Mouse (Mus musculus) left cerebral cortex, postnatal 14 days (tissue): Measurements from ENCODE around the gene Nepn. TPM values are rescaled to one million over a fixed set of nuclear protein-coding genes. Genes with fewer than 3 reads are reported as not detected.

ENCODE experiments used
- DNase-seq, 2 experiments: peaks; one replicate each; pipeline ENCODE4 v3.0.0; 2021 to 2022; ENCODE audit warnings: low spot score in 2 of 2, mixed read lengths in 1 of 2
- intact Hi-C: fragments of 180-260 bp; cut with DNase I; formaldehyde crosslinking; loops from one replicate; pipeline ENCODE4 v1.15.1; 2025
- total RNA-seq, 2 experiments: library from RNA; stranded (reverse); gene quantifications; 2 replicates each; pipeline ENCODE4 v1.2.3; 2021

Gene Nepn
- total RNA-seq, 2 experiments from 2014 or later = not detected

DNA sequence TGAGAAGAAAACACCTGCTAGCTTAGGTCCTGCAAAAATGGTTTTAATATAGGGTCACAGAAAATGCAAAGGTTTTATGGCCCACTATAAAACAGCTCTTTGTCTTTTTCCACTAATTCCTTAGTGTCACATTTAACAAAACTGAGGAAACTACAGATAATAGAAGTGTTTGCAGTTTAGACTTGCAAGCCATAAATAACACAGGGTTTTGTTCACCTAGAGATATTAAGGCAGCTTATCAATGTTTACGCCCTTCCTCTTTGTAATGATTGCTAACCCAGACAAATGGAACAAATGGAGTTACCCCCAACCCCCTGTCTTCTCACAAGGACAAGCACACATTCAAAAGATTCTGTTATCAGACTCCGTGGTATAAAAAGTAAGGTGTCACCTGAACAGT is 2.4 kb downstream of the Nepn start:
- intact Hi-C loops = no loop called here
- DNase-seq = no peak

DNA sequence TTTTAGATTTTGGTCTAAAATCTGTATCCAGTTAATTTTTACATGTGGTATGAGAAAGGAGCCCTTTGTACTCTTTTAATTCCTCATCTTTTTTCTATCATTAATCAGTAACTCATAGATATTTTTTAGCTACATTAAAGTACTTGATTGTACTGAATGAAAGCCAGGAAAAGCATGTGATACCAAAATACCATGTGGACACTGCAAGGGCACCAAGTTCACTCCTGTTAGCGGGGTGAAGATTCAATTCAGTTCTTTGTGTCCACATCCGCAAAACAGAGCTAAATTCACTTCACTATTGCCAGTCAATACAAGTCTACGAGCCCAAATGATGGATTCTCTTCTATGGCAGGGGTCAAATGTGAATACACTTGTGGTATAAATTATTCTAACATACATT is 7.9 kb downstream of the Nepn start:
- DNase-seq = no peak
- intact Hi-C loops = no loop called here

- intact Hi-C loops = no loop called here
These were observed 9.9 kb downstream of the Nepn start for GRCm38 (mm10) chr10:52398715-52399114.

GRCm38 (mm10) chr10:52399722-52400121 is 10.9 kb downstream of the Nepn start:
- DNase-seq = no peak
- intact Hi-C loops = no loop called here

More at GRCm38 (mm10) chr10:52398715-52399114, 9.9 kb downstream of the Nepn start:
- no peak for DNase-seq

- intact Hi-C loops = no loop called here
- no peak for DNase-seq
These were observed 16.4 kb downstream of the Nepn start for GRCm38 (mm10) chr10:52405160-52405559.

GRCm38 (mm10) chr10:52407526-52407925 is 18.8 kb downstream of the Nepn start:
- intact Hi-C loops = no loop called here
- no peak for DNase-seq

DNA sequence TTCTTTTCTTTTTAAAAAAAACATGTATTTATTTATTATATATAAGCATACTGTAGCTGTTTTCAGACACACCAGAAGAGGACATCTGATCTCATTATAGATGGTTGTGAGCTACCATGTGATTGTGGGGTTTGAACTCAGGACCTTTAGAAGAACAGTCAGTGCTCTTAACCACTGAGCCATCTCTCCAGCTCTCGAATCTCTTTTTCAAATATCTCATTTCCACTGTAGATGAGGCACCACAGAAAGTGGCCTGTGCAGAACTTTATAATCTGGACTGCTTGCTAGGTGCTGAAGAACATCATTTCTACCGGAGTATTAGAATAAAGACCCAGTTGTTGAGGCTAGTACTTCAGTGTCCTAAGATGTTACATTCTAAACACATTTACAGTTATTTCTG is 26.2 kb downstream of the Nepn start:
- no peak for DNase-seq
- intact Hi-C loops = loop anchor here (5.0 to 10.0 kb wide), 2 partner anchors 277 to 930 kb away; partner anchors contain the start of gene Slc35f1

GRCm38 (mm10) chr10:52416458-52416857 is 27.7 kb downstream of the Nepn start:
- no peak for DNase-seq
- intact Hi-C loops = loop anchor here (5.0 to 10.0 kb wide), 2 partner anchors 276 to 928 kb away; partner anchors contain the start of gene Slc35f1

DNA sequence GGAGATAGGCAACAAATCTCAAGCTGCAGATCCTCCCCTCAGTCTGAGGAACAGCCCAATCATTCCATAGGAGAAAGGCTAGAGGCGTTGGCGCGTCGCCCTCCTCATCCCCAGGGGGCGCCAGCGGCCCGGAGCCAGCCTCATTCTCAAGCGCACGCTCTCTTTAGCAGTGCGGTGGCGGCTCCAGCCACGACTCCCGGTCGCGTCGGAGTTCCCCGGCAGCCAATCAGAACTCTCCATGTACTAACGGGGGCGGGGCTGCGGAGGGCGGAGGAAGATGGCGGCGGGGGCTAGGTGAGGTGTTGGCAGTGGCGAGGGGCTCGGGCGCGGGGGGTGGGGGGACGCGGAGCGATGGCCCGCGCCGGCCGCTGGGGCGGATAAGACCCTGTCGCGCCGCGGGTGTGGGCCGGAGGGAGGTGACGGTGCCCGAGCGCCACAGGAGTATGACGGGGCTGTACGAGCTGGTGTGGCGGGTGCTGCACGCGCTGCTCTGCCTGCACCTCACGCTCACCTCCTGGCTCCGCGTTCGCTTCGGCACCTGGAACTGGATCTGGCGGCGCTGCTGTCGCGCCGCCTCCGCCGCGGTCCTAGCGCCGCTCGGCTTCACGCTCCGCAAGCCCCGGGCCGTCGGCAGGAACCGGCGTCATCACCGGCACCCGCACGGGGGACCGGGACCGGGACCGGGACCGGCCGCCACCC is 28.7 kb downstream of the Nepn start, which contains the start of gene Nus1:
Gene Nus1 (plus strand): TSS at position 249 of the 699 bp plus-strand sequence.
- DNase-seq = peak; percentile 98 to 99
- intact Hi-C loops = loop anchor here (5.0 to 10.0 kb wide), 2 partner anchors 275 to 927 kb away; partner anchors contain the start of gene Slc35f1

DNA sequence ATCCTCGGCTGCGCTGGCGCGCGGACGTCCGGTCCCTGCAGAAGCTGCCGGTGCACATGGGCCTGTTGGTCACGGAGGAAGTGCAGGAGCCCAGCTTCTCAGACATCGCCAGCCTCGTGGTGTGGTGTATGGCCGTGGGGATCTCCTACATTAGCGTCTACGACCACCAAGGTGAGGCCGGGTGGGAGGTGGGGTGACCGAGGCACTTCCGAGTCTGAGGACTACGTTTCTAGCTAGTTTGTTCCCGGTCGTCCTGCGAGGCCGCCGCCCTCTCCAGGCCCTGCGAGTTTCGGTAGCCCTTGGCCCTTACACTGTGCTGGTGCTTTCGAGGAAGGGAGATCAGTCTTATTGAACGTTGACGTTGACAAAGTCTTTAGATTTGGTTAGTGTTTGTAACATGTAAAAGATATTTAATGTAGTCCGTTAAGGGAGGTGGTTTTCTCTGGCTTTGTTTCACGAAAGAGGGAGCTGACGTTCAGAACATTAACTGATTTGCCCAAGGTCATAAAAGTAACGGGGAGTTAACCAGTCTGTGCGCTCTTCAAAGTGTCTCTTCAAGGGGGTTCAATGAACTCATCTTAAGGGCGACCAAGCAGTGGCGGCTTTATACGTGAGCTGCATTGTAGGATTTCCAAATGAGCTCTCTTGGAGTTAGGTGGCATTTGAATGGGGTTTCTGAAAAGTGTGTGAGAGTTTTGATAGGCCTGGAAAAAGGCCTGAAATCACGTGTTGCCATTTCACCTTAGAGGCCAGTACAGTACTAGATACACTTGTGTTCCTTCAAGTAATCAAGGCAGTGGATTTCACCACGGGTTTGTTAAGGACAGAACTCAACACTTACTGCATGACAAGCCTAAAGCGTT is 29.5 kb downstream of the Nepn start:
- DNase-seq = no peak

DNA sequence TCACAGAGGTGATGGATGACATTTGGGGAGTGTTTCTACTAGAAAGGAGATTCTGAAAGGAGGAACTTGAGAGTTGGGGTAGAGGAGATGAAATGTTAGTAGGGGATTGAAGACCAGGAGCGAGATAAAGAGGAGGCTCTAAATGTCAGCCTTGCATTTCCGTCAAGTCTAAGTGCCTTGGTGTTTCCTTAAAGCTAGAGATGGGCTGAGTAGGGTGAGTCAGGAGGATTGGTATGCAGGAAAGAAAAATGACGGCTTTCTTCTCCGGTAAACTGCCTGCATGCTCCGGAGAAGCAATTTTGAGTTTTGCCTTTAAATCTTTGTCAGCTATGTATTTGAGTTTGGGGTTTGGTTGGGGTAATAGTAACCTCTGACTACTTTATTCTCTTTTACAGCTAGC is 30.2 kb downstream of the Nepn start:
- intact Hi-C loops = loop anchor here (5.0 to 10.0 kb wide), 2 partner anchors 273 to 926 kb away; partner anchors contain the start of gene Slc35f1
- no peak for DNase-seq

More for the DNA sequence above, 29.5 kb downstream of the Nepn start:
- intact Hi-C loops = loop anchor here (5.0 to 10.0 kb wide), 2 partner anchors 274 to 927 kb away; partner anchors contain the start of gene Slc35f1

- intact Hi-C loops = loop anchor here (5.0 to 10.0 kb wide), 2 partner anchors 273 to 925 kb away; partner anchors contain the start of gene Slc35f1
These were observed 30.6 kb downstream of the Nepn start for GRCm38 (mm10) chr10:52419402-52419801.

GRCm38 (mm10) chr10:52420526-52420925 is 31.8 kb downstream of the Nepn start:
- intact Hi-C loops = loop anchor here (10.0 kb wide), 1 partner anchor 114 kb away; no protein-coding TSS in a partner anchor
- no peak for DNase-seq

More at GRCm38 (mm10) chr10:52419402-52419801, 30.6 kb downstream of the Nepn start:
- DNase-seq = no peak

GRCm38 (mm10) chr10:52421716-52422115 is 32.9 kb downstream of the Nepn start:
- no peak for DNase-seq
- intact Hi-C loops = loop anchor here (10.0 kb wide), 1 partner anchor 113 kb away; no protein-coding TSS in a partner anchor

DNA sequence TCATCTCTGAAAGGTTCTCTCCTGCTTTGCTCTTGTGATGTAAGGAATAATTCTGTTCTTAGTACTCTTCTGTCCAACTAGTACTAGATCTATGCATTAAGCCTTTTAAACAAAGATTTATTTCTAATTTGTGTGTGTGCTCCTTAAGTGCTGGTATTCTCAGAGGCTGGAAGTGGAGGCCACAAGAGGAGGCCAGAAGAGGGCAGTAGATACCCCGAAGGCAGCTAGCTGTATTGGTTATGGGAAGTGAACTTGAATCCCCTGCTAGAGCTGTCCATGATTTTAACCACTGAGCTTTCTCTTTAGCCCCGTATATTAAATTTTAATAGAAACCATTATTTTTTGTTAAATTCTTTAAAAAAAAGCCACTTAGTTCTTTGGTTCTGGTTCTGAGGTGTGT is 34.3 kb downstream of the Nepn start:
- no peak for DNase-seq
- intact Hi-C loops = loop anchor here (10.0 kb wide), 1 partner anchor 112 kb away; no protein-coding TSS in a partner anchor

DNA sequence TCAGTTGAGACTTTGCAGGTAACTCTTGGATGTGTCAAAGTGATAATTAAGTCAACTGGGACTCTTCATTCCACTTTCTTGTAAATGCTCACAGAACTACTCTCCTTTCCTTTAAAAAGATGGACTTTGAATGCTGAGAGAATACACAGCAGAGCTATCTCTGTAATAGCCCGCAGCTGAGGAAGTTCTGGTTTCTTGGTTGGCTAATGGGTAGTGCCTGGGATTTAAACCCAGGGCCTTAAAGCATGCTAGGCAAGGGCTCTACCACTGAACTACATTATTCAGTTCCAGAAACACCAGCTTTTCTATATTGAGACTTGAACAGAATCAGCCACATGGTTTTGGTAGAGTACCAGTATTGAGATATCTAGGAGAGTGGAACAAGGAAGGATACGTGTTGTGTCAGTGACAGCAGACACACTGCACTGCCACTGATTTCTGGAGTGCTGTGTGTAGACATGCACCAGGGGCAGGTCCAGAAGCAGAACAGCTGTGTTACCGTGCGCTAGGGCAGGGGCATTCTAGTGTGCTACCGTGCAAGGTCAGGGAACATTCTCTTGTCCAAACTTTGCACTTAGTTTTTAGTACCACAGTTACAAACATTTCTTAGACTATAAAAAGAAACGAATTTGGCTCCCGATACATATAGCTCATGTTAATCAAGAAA is 37.7 kb downstream of the Nepn start:
- DNase-seq = no peak
- intact Hi-C loops = loop anchor here (10.0 kb wide), 1 partner anchor 108 kb away; no protein-coding TSS in a partner anchor

DNA sequence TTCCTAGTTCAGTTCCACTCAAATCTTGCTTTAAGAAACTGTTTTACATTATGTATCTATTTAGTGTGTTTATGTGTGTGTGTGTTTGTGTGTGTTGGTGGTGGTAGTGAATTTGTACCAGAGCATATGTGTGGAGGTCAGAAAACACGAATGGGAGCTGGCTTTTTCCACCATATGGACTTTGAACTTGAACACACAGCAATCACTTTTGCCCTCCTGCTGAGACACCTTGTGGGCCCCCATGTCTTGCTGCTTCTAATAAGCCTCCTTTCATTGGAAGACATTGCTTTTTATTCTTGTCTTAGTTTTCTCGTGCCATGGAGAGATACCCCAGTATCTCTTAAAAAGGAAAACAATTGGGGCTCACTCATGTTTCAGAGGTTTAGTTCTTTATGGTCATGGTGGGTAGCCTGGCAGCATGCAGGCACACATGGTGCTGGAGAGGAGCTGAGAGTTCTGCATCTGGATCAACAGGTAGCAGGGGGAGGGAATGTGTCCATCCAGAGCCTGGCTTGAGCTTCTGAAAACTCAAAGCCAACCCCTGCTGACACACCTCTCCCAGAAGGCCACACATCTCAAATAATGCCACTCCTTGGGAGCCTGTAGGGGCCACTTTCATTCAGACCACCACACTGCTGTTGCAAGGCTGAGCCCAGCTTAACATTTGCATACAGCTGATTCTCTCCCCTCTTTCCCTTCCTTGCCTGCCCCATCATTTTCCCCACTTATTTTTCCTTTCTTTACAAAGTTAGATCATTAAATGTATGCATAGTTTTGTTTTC is 39.1 kb downstream of the Nepn start:
- no peak for DNase-seq
- intact Hi-C loops = loop anchor here (10.0 kb wide), 1 partner anchor 107 kb away; no protein-coding TSS in a partner anchor

GRCm38 (mm10) chr10:52430953-52431352 is 42.2 kb downstream of the Nepn start:
- intact Hi-C loops = no loop called here
- DNase-seq = no peak
